Mouse (Mus musculus) Muller cell, postnatal 12 days (primary cell): ENCODE results near the gene Srgap2.

Experiments used
- DNase-seq: peaks from one replicate; pipeline ENCODE4 v3.0.0-alpha.2; 2015; ENCODE audit errors: inconsistent ontology term

Srgap2 gene

DNA sequence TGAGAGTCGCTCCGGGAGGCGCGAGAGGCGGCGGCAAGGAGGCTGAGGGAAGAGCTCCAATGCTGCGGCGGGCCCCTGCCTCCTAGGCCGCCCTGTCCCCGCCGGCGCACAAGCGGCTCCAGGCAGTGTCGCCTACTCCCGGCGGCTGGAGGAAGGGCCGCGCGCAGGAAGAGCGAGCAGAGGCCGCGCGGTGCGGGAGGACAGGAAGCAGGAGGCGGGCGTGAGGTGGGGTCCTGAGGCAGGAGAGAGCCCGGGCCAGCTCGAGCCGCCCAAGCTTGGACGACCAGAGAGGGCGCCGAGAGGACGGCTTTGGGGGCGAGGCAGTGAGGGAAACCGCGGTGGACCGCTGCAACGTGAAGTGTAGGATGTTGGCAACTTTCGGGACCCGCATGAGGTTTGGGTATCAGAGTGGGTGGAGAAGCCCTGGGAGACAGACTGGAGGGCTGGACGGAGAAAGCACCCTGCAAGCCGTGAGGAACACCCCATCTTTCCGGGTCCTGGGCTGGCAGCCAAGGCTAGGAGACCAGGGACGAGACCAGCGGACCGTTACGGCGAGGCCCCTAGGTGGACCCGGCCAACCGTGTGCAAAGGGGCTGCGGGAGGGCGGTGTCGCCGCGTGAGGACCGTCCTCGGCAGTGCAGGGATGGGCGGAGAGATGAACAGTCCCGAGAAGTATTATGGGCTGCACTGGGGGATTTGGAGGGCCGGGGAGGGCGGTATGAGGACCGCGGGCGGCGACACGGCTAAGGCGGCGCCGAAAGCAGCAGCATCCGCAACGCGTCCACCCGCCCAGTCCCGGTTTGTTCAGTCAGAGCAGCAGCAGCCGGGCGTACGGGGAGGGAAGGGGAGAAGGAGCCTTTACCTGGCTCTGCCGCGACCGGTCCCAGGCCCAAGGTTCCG lies 531 bp downstream of the Srgap2 start:
- peak; percentile 80 for DNase-seq

DNA sequence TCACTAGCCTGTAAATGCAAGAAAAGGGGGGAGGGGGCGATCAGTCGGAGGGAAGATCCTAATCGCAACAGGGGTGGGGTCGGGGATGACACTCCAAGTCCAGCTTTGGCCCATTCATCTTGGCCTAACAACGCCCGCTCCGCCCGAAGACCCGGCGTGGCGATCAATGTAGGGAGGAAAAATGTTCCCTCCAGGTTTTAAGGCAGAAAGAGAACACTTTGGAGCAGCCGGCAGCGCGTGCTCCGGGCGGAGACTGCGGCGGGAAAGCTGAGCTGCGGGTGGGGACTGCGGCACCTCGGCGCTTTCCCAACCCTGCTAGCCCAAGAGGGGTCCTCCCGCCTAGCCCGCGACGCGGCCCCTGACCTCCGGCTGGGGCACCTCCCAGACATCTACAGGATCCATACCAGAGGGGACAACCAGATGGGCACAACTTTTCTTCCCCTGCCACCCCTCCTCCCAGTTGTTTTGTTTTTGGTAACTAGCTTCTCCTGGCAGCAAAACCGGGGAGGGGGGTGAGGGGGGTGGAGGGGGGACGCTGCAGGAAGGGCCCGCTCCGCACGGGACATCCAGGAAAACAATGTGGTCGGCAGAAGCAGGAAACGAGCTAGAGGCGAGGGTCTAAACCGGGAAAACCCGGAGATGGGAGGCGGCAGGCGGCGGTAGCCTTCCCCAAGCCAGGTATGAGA lies 1.4 kb downstream of the Srgap2 start:
- DNase-seq = peak; percentile 43

DNA sequence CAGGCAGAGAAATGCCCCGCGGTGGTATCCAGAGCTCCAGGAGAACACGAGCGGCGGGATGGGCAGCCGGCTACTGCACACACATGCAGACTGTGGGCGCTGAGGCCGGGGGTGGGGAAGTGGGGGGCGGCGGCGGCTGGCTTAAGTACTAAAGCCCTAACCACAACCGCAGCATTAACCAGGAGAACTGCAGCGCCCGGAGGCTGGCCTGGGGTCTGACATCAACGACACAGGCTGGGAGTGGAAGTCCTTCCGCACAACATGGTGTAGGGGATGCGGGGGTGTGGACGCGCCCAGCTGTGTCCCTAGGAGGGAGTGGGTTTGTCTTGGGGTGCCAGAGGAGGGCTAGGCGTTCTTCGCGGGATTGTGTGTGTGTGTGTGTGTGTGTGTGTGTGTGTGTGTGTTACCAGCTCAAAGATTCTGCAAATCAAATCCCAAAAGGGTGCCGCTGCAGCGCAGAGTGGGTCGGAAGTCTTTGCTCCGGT lies 2.0 kb downstream of the Srgap2 start:
- peak; percentile 77 for DNase-seq

DNA sequence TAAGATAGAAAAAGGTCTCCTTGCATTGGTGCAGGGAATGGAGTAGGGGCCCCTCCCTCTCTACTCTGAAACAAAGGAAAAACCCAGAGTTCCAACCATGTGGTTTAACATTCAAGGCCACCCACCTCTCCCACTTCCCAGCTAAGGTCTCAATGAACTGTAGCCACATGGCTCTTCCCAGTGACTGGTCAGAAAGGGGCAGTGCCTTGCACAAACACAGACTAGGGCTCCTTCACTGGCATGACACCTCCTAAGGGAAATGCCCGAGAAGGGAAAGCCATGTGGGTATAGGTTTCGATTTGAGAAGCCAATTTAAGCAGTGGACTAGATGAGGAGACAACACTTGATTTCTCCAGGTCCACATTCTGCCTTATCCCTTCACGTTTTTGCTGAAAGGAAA lies 3.4 kb downstream of the Srgap2 start:
- DNase-seq = no peak

DNA sequence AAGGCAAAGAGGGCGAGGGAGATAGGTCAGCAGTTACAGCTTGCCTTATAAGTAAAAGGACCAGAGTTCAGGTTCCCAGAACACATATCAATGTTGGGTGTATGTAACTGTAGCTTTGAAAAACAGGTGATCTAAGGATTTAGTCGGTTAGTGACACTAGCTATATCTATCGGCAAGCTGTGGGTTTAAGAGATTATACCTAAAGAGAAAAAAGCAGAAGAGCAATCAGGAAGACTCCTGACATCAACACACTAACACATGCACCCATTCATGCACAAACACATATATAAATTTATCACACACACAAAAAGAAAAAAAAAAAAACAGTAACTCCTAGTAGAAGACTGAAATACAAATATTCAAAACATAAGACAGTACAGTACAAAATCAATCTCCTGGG lies 10.6 kb downstream of the Srgap2 start:
- no peak for DNase-seq

DNA sequence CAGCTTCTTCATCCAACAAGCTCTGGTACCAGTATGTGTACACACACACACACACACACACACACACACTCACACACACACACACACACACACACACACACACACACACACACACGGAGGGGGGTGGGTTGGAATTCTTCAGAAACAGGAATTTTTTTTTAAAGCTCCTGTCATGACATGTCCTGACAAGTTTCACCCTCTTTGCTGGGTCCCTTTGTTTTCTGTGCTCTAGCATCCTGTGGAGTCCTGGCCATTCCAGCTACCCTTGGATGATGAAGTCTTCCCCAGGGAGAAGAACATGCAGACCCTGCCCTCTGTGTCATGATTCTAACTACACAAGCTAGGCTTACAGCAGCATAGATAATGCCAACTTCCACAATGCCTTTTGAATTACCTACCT lies 13.0 kb downstream of the Srgap2 start:
- DNase-seq = peak; percentile 68

DNA sequence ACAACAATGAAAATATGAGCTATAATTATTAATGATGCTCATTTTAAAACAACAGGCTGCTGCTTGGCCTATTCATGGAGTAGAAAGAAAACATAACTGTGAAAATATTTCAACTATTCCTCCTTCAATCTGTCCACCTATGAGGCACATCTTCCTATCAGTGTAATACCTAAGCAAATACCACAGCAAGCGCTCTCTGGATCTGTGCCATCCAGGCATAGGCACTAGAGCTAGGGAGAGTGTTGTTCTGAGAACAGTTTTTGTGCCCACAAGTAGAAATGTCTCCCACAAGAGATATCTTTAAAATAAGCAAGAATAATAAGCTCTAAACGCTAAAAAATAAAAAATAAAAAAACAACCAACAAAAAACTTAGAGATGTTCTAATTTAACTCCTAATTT lies 14.0 kb downstream of the Srgap2 start:
- DNase-seq = peak; percentile 43

DNA sequence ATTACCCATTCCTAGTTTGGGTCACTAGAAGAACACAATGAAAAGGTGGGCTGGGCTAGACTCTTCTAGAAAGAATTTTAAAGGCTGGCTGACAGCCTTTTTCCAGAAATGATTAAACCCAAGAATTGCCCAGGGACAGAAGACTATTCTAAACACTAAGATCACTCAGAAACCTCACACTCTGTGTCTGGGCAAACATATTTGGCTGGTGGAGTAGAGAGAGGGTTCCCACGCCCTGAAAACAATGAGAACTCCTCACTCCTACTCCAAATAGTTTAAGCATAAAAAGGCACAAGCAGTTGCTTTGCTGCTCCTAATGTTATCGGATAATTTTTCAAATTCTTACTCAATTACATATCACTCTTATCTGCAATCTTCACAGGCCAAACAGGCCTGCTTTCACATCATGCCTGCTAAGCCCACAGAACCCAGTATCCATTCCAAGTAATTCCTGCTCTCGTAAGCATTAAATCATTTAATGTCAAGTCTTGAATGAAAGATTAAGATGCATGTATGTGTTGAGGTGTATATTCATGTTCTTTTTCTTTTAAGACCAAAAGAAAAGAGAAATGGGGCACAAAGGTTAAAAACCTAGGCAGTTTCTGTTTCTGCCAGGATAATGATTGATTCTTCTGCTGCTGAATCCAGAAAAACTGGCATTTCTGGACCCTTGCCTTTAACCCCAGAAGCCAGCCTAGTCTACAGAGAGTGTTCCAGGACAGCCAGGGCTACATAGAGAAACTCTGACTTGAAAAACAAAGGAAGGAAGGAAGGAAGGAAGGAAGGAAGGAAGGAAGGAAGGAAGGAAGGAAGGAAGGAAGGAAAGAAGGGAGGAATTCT lies 15.3 kb downstream of the Srgap2 start:
- peak; percentile 88 for DNase-seq

DNA sequence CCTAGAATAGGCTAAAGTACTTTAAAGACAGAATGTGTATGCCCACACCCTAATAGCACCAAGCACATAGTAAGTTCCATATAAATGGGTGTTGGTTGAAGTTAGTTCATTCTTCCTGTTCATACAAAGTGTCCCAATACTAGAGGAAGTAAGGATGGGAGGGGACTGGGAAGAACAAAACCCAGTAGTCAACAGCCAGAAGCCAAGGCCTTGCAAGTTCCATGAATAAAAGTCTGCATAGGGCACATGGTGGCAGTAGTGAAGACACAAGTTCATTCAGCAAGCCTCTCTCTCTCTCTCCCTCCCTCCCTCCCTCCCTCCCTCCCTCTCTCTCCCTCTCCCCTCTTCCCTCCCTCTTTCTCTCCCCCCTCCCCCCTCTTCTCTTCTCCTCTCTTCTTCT lies 16.0 kb downstream of the Srgap2 start:
- DNase-seq = no peak

DNA sequence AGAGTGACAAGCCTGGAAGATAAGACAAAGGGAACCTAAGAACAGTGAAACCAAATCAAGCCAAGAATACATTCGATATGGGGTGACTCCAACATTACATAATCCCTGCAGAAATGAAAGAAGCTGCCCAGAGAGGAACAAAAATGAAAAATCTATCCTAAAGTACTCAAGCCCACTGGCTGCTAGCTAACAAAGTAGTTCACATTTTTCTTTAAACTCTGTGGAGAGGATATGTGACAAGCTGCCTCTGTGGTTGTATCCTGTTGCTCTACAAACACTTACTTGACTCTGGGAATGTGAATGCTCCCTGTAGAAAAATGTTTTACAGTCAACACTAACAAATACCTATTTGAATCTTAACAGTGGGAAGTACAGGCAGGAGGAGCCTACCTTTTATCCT lies 25.5 kb downstream of the Srgap2 start:
- peak; percentile 58 for DNase-seq

DNA sequence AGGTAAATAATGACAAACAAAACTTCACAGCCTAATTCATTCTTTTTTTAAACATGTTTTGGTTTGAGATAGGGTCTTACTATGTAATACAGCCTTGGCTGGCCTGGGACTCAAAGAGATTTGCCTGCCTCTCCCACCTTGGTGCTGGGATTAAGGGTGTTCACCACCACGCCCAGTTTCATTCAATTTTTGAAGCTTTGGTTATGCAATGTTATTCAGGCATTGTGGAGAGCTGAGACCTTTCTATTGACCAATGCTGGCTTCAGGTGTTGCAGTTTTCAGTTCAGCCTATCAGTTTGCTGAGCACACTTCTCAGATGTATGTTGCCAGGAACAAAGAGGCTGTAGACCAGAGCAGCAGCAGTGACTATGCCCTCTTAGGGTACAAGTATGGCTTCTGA lies 28.9 kb downstream of the Srgap2 start:
- no peak for DNase-seq

DNA sequence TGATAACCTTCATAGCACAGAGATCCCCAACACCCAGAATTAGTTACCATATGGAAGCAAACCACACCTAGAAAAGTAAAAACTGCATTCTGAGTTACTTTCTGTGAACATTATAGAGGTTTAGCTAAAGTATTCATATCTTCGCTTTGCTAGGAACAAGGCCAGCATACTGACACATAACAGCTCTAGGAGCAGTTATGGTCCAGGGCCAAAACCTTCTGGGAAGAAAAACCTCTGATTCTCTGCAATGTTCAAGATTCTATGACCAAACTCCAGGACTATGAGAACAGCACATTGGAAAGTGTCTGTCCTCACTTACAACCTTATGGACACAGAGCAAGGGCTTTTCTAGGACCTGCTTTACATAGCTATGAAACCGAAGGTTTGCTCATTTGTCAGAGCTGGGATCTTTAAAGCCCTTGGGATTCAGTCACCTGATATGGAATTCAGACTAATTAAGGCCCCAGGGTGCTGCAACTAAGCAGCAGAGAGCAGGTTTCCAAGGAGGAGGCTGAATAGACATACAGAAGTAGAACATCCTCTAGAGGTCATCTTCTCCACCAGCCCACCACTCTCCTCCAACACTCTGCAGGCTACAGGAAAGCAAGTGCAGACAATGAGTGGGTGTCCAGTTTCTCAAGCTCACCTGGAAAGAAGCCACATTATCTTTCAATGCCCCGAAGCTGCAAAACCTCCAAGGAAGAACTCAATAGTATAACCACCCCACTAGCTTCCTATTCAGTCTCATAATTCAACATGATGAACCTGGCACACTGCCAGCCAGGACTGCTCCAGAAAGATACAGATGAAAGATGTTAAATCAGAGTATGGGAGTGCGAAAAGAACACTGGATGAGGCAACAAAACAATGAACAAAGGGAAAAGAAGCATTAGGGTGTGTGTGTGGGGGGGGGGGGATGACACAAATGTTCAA lies 32.9 kb downstream of the Srgap2 start:
- peak; percentile 24 for DNase-seq

DNA sequence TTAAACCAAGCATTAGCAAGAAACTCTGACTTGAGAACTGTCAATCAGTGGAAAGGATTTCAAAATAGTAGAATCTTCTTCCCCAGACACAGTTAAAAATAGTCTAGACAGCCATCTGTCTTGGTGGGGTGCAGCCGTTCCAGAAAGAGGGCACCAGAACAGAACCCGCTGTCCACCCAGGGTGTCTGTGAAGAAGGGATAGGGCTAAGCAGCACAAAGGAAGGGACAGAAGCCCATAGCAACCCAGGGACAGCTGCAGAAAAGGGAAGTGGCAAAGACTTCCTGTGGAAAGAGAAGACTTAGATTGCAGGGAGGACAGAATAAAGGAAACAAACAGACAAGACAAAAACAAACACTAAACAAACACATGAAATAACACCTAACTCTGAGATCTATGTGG lies 34.8 kb downstream of the Srgap2 start:
- DNase-seq = no peak

DNA sequence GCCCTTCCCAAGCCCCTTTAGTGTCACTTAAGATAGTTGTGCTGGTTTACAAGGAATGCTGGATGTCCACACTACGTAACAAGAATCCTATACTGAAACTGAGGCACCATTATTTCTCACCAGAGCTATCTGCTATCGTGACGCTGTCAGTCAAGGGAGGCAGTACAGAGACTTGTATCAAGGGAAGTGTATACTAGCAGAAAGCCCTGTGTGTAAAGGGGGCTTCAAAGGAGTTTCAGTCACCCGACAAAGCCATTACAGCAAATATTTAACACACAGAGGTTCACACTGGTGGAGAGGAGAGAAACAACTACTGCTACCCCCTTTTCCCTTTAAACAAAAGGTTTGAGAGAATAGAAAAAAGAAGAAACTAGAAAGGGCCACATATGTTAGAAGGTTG lies 35.6 kb downstream of the Srgap2 start:
- DNase-seq = no peak

DNA sequence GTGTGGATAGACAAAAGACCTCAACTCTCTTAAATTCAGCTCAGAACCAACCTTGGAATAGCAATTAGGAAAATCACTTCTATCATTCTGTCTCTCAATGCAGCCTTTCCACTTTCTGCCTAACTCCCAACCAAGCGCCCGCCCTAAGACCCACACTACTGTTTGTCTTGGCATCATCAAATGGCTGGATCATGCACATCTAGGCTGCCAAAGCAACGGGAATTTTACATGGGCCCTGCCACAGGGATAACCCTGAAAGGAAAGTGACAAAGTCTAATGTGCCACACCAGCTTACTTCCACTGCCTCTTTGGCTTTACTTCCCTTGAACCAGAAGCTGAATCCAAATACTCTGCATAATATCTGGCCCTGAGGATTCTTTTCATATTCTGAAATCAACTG lies 37.8 kb downstream of the Srgap2 start:
- DNase-seq = no peak

DNA sequence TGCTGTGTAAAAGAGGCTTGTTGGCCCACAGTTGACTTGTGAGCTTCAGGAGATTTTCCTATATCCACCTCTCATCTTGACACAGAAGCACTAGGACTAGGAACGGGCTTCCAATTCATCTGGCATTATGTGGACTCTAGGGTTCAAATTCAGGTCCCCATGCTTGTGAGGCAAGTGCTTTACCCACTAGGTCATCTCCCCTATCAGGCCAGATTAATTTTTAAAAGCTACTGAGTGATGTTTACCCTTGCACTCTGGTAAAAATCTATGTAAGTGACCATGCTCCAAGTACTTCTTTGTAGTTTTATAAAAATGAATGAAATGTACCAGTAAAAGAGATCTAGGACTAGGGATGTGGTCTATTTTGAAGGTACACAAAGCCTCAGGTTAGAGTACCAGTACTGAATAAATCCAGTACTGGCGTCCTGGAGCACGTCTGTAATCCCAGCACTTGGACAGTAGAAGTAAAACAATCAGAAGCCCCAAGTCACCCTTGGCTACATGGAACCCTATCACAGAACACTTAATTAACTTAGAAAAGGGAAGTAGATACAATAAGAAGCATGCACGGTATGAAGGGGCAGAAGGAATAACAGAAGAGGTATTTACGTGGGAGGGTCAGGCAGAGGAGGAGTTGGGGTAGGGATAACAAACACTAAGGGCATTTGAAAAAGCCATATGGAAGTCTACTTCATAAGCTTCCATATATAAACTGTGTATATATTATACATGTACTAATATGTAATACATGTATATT lies 40.9 kb downstream of the Srgap2 start:
- DNase-seq = peak; percentile 42

DNA sequence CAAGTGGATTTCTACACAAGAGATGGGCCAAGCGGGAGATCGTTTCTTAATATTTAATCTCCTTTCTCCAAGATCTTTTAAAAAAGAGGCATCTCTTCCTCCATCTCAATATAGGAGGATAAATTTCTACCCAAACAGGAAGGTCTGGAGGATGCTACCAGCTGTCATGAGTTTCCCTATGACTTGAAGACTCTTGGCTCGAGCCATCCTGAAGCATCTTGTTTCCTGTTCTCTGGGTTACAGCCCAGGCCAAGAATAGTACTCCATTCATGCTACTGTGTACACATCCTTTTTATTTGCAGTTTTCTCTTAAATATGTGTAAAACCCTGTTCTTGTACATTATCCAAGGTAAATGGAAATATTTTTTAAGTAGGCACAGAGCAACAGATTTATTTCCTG lies 44.9 kb downstream of the Srgap2 start:
- DNase-seq = no peak

DNA sequence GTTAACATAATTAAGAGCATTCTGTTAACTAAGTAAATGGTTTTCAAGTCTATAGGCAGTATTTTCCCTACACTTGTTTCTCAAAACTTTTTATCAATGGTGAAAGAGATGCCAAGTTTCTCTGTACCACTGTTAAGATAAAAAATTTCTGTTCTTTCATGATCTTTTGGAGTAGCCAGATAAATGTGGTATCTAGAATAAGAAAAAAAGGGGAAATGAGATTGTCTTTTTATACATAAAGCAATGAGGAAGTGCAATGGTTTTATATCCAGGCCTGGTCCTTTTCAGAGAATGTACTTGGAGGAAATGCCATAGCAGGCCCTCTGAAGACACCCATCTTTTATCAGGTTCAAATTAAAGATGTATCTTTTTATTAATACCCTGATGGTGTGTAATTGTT lies 45.8 kb downstream of the Srgap2 start:
- no peak for DNase-seq

DNA sequence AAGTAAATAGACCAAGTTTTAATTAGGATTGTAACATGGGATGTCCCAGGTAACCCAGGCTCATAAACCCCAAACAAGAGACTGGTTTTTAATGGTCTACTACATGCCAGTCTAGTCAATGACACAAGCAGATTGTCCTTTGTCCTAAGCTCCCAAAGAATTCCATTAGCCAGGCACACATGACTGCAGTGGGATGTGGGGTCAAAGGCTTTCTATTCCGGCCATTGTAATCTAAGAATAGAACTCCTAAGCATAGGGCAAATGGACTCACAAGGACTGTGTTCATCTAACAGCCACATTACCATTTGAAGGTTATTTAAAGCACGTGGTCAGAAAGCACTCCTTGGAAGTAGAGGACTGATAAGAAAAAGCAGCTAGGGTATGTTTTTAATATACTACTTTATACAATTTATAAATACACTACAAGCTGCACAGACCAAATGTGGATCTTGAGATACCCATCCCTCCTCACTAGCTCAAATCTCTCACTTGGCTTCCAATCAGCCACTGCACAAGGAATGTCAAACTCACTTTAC lies 48.3 kb downstream of the Srgap2 start:
- no peak for DNase-seq

DNA sequence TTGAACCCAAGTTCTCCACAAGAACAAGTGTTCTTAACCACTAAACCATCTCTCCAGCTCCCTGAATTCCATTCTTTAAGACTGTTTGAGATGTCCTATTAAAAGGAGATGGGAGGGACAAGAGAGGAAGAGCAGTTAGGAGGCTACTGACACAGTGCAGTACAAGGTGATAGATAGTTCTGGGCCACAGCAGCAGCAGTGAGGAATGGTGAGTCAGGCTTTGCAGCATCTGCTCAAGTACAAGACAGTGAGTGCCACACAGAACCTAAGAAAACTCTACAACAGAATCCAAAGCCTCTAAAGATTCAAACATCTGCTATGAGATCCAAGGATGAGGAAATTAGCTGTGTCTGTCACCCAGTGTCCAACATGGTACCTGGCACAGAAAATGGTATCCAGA lies 51.8 kb downstream of the Srgap2 start:
- DNase-seq = no peak
